Mouse (Mus musculus) kidney, adult 18-20 months (tissue): ENCODE measurements at regions not wholly inside any gene's neighbourhood (a gene's known extent, or its start where the extent isn't known, plus 50 kb on each side); places are given as distances from the start of the nearest gene placed in this dataset.
A peak's percentile ranks its signal among the peaks of the same experiment; 100 is the strongest.
"Not testable (repeated sequence)": the region's sequence is repeated elsewhere in the genome, so short reads cannot be mapped to it uniquely, and the experiment has no call there.

ENCODE experiments used
- DNase-seq: peaks from one replicate; pipeline ENCODE4 v3.0.0; 2021

GRCm38 (mm10) chr17:50407249-50407990 is 101.8 kb upstream of the Plcl2 start:
- no peak for DNase-seq

- DNase-seq: no peak
Measured at GRCm38 (mm10) chr17:50408581-50408980, 100.6 kb upstream of the Plcl2 start.

DNA sequence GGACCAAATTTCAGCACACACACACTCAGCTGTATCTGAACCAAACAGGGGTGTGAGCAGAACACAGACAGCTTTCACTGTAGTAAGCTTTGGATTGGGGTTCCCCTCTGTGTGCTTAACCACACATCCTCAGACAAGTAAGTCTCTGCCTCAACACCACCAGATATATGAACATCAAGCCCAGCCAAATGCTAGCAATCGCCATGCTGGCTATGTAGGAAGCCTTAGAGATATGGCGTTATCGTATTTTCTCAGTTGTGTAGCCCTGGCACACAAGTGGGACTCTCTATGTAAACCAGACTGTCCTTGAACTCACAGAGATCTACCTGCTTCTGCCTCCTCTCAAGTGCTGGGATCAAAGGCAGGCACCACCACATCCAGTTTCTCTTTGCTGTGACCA is 99.9 kb upstream of the Plcl2 start:
- DNase-seq: no peak

- DNase-seq: no peak
Measured at GRCm38 (mm10) chr17:50409895-50410294, 99.3 kb upstream of the Plcl2 start.

DNA sequence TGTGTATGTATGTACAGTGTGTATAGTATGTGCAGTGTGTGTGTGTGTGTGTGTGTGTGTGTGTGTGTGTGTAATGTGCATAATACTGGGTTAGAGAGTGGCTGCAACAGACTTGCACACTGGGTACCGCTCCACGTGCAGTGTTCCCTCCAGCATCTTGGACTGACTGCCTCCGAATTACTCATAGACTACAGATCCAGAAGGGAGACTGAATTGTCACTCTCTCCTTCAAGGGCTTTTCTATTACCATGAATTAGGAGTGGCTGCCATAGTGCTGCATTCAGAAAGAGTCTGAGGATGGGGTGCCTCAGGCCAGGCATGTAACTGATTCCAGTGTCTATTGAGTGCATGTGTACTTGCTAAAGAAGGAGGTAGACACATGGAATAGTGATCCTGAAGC is 98.9 kb upstream of the Plcl2 start:
- no peak for DNase-seq

DNA sequence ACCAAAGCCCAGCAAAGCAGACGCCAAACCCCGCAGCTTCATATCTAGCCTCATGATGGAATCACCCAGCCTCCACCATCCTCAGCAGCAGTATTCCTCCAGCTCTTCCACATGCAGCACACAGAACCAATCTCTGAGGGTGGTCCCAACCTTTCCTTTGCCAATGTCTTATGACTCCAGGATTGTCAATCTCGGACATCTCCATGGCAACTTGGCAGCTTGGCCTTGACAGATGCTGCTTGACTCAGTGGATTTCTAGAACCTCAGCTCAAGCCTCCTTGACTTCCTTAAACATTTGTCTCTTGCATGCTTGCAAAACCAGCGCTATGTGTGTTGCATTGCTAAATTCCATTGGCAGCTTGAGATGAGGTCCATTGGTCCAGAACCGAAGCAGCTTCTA is 96.8 kb upstream of the Plcl2 start:
- DNase-seq: no peak

GRCm38 (mm10) chr17:50413916-50414315 is 95.3 kb upstream of the Plcl2 start:
- no peak for DNase-seq

DNA sequence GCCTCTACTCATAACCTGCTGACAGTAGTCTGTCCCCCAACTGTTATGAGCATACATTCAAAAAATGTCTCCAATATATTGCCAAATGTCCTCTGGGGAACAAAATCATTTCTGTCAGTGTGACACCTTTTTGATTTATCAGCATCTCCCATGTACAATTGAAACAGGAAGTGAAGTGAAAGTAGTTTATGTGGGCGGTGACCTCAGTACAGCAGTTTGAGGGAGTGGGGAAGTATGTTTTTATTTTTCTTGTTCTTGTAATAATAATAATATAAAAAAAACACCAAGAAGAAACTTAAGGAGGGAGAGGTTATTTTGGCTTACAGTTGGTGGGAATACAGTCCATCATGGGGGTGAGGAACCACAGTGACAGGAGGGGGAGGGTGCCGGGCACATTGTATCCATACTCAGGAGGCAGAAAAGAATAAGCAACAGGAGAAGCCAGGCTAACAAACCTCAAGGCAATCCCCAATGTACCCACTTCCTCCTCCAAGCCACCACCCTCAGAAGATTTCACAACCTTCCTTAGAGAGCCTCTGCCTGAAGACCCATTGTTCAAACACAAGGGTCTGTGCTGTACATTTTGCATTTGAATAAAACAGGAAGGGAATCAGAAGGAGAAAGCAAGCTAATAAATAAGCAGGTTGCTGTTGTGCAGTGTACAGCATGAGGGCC is 93.7 kb upstream of the Plcl2 start:
- no peak for DNase-seq

- DNase-seq: no peak
Measured at GRCm38 (mm10) chr17:50416119-50416518, 93.1 kb upstream of the Plcl2 start.

DNA sequence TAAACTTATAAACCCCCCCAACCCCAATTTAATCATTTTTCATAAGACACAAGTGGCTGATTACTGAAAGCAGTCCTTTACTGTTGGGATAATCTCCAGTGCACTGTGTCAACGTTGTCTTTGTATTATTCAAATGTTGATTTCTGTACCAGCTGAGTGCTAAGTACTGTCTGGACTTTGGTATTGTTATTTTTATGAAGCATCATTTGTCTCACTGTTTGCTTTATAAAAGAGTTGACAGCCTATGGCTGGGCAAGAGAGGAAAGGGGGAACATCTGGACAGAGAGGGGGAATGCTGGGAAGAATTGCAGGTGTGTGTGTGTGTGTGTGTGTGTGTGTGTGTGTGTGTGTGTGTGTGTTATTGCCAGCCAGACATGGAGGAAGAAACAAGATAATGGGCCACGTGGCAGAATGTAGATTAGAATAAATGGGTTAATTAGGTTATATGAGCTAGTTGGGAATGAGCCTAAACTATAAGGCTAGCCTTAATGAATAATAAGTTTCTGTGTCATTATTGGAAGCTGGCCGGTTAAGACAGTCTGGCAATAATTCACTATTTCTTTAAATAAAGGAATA is 92.6 kb upstream of the Plcl2 start:
- DNase-seq: no peak

DNA sequence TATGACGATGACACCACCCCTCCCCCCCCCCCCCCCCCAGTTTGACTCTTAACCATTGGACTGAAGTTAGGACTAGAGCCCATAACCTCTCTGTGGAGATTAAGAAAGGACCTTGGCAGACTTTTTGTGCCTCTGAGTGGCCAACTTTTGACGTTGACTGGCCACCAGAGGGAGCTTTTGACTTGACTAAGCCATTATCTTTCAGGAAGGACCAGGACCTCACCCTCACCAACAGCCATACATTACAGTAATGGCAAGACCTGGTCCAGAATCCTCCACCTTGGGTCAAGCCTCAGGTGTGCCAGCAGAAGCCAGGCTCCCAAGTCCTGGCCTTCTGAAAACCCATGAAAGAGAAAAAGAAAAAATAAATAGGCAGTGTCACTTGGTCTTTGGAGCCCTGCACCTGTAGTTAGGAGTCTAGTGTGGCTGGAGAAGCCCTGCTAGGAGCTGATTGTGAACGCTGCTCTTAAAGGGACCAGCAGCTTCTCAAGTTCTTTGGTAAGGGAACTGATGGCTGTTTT is 90.3 kb upstream of the Plcl2 start:
- DNase-seq: peak; percentile 42

DNA sequence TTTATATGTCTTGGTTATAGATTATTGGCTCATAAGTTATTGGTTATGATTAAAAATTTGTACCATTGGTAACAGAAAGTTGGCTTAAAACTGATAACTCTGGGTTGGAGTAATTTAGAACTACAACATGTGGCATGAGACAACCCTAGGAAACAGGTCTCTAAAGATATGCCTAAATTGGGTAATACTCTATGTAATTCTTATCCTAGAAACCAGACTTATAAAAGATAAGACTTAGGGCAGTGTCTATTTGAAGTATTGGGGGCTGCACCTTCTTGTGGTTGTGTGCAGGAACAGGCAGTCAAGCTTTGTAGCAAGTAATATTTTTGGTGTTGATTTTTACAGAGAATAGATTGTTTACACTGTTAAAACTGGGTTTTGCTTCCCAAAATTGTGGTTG is 89.7 kb upstream of the Plcl2 start:
- not testable (repeated sequence) for DNase-seq

DNA sequence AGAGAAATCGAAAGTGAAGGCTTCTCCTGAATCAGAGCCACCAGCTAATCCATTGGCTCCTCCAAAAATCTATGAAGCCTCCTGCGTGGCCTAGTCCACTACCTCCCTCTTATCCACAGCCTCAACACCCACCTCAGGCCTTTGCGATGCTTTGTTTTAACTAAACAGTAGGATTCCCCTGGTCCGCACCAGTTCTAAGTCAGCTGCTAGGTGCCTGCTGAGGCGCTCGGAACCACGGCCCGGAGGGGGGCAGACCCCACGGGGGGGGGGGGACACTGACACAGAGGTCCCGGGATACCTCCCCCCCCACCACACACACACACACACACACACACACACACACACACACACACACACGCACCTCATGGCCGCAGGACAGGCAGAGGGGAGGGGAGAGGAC is 89.2 kb upstream of the Plcl2 start:
- DNase-seq: no peak

GRCm38 (mm10) chr17:50420690-50421089 is 88.5 kb upstream of the Plcl2 start:
- no peak for DNase-seq

DNA sequence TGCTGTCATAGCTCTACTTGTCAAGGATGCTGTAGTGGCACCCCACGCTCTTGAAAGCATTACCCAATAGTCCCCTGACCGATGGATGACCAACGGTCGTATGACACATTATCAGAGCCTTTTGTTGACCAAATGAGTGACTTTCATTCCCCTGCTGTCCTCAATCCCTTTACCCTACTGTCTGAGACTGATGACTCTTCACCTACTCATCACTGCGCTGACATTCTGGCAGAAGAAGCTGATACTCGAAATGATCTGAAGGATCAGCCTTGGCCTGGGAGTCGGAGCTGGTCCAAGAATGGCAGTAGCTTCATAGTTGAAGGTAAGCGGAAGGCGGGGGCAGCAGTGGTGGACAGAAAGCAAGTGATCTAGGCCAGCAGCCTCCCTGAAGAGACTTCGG is 87.7 kb upstream of the Plcl2 start:
- no peak for DNase-seq

DNA sequence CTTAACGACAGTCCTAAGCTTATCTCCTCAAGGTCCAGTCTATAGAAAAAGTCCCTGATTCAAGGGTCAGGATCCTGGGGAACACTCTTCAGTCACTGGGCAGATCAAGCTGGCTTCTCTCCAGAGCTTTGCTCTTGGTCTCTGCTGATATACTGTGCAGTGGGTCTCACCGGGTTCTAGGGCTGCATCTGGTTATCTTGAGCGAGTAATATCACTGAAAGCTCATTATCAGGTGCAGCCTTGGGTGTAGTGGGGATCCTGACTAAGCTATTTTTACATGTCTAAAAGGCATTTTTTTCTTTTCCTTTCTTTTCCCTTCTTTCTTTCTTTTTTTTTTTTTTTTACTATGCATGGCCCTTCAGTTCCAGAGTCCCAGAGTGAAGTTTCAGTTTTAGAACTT is 84.1 kb upstream of the Plcl2 start:
- DNase-seq: no peak

GRCm38 (mm10) chr17:50425531-50425930 is 83.7 kb upstream of the Plcl2 start:
- no peak for DNase-seq

DNA sequence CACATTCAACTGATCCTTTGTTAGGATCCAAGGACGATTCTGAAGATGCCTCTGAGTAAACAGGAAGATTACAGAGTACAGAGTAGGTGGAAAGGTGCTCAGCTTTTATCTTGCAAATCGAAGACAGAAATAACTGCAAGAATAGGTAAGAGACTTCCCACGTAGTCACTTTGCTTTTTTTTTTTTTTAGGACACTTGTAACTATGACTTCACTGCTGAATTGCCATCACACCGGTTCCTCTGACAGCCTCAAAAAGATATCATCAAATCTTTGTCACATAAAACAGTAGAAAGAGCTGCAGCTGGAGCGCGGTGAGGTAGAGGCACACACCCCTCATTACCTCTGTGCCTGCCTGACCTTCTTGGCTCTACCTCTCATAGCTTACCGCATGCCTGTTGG is 83.1 kb upstream of the Plcl2 start:
- DNase-seq: no peak

- no peak for DNase-seq
Measured at GRCm38 (mm10) chr17:50427331-50428003, 81.7 kb upstream of the Plcl2 start.

DNA sequence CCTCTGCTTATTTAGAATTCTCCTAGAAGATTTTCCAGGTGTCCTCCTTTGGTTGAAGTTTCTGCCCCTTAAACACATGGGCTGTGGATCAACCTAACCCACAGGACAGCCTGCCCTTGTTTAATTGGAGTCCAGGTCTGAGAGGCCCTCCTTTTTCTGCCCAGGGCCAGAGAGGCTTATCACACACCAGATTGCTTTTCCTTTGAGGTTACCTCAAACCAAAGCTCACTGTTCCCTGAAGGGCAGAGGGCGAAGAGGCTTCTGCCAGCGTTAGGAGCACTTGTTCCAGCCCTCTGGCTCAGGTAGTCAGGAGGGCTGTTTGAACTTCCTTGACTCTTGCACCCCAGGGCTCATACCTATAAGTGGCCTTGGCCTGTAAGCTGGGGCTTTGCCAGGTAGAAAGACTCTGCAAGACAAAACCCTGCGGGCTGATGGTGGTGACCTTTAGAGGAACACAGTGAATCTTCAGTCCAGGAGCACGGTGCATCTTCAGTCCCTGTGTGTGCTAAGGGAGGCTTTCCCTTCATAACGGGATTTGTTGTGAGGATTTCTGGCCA is 81.1 kb upstream of the Plcl2 start:
- DNase-seq: no peak

DNA sequence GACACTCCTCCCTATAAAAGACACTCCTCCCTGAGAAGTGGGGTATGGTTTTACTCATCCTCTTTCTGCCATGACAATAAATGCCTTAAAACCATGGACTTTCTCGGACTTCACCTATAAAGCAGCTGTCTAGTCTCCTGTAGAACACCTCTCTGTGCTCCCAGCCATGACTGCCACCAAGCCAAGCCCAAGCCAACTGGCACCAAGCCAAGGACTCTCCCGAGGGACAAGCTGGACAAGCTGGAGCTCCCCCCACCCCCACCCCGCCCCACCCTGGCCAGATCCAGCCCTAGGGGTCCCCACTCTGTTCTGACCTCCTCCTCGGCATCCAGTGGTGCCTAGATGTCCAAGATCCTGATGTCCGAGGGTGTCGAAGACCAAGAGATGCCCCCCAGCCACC is 76.6 kb upstream of the Plcl2 start:
- no peak for DNase-seq

GRCm38 (mm10) chr17:50438960-50439359 is 70.2 kb upstream of the Plcl2 start:
- no peak for DNase-seq

DNA sequence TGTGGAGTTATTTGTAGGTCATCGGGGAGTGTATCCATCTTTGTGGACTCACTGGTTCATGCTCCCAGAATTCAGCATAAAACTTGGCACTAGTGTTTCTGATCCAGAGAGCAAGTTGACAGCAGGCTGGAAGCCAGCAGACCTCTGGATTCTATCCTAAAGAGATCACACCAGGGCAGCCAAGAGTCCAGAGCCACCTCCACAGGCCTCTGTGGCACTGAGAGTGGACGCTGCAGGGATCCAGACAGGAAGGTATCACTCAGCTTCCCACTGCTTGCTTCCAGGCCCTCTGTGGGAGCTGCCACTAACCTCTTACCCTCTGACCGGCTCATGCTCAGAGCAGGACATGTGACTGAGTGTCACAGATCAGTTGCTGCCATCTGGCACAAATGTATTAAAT is 69.8 kb upstream of the Plcl2 start:
- DNase-seq: peak; percentile 13
